Mouse (Mus musculus): ENCODE data around the gene S1pr2.

- no peak for TF ChIP-seq GATA1 (IDR thresholded peaks at IDR 0.05; ENCODE audit: borderline replicate concordance, low read length)
- TF ChIP-seq FLI1 (IDR thresholded peaks at IDR 0.05; ENCODE audit: low read length) = no peak
These were observed 9.8 kb downstream of the S1pr2 start for GRCm38 (mm10) chr9:20966747-20967146.

Data from megakaryocyte, embryonic 14.5 days (primary cell).